Mouse (Mus musculus): ENCODE results near the gene Zfp213.
"Not testable (repeated sequence)": the region's sequence is repeated elsewhere in the genome, so short reads cannot be mapped to it uniquely, and the experiment has no call there.

The Zfp213 gene

GRCm38 (mm10) chr17:23543325-23543724 is 20.7 kb downstream of the Zfp213 start:
- DNase-seq = no peak

- DNase-seq = no peak
These were observed 21.2 kb downstream of the Zfp213 start for GRCm38 (mm10) chr17:23542835-23543234.

GRCm38 (mm10) chr17:23542004-23542720 is 21.9 kb downstream of the Zfp213 start:
- DNase-seq = no peak

DNA sequence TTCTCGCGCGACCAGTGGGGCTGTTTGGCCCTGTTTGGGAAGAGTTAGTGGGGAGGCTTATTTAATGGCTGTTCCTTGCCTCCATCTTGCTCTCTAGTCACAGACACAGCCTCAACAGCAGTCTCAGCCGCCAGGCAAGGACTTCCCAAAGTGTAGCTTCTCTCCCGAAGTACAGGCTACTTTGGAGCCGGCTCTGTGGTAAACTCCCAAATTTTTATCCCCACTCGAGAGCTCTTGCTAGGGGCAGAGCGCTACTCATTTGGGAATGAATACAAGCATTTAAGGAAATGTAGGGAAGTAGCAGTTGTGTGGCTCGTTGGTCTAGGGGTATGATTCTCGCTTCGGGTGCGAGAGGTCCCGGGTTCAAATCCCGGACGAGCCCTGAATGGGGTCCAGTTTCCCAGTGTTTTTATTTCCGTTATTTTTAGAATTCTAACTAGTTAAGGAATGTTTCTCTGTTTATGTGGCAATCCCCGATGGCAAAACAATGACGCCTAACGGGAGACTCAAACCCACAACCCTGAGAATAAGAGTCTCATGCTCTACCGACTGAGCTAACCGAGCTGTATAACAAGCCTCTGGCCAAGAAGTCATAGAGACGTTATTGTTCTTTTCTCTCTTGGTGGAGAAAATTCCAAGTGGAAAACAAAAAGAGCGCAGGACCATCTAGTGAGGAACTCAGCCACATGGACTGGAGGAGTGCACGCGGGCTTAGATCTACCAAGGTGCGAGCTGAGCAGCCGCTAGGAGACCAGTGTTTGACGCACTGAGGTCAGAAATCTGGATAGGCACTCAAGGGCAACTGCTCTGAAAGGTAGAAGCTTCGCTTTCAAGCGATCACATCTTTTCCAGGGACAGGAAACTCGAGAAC is 23.2 kb downstream of the Zfp213 start:
- no peak for DNase-seq

- no peak for DNase-seq
These were observed 23.9 kb downstream of the Zfp213 start for GRCm38 (mm10) chr17:23540106-23540505.

- DNase-seq = no peak
These were observed 24.4 kb downstream of the Zfp213 start for GRCm38 (mm10) chr17:23539608-23540007.

- no peak for DNase-seq
These were observed 25.6 kb downstream of the Zfp213 start for GRCm38 (mm10) chr17:23538299-23539015.

DNA sequence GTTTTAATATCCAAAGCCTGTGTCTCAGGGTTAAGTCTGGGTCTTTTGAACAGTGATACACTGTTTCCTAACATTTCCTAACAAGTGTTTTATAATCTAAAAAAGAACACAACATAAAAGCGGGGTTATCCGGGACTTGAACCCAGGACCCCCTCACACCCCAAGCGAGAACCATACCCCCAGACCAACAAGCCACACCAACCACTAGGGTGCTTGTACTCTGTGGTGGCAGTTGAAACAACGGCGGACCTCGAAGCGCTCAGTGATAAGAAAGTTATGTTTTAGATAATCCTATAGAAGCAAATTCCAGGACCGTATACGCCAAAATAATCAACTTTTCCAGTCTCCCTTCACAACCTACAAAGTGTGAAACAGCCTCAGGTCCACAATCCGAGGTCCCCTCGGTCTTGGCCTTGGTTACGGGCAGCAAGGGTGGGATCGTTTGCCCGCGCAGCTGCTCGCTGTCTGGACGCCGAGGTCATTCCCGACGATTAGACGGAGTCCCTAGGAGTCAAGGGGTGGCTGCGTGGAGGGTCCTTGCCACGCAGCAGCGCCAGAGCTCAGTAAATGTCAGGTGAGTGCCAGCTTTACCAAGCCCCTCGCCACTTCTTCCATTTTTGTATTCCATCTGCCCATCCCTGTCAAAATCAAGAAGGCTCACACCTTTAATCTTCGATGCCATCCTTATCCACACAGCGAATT is 26.3 kb downstream of the Zfp213 start:
- DNase-seq = no peak

DNA sequence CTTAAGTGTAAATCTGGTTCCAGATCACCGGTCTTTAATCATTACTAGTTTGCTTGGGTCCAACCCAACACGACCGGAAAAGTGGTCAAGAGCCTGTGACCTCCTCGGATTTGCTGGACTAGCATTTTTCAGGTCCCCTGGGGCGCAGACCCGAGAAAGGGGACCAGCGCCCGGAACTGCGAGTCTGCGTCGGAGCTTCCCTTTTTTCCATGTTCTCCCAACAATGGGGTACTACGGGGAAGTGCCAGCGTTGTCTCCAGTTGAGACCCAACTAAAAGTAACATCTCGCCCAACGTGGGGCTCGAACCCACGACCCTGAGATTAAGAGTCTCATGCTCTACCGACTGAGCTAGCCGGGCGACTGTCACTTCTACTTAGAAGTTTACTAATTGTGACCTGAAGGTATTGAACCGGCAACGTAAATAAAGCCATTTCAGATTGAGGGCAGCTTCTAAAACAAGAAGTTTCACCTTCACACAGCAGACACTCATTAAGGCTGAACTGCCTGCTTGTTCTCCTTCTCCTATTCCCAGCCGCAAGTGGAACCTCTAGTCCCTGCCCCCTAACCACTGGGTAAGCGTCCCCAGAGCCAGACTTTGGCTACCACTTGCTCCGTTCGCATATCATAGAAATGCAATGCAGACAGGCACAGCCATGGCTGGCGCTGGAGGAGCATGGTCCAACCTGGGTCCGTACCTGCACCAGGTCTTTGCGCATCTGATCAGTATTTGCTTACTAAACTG is 28.8 kb downstream of the Zfp213 start:
- DNase-seq = not testable (repeated sequence)

DNA sequence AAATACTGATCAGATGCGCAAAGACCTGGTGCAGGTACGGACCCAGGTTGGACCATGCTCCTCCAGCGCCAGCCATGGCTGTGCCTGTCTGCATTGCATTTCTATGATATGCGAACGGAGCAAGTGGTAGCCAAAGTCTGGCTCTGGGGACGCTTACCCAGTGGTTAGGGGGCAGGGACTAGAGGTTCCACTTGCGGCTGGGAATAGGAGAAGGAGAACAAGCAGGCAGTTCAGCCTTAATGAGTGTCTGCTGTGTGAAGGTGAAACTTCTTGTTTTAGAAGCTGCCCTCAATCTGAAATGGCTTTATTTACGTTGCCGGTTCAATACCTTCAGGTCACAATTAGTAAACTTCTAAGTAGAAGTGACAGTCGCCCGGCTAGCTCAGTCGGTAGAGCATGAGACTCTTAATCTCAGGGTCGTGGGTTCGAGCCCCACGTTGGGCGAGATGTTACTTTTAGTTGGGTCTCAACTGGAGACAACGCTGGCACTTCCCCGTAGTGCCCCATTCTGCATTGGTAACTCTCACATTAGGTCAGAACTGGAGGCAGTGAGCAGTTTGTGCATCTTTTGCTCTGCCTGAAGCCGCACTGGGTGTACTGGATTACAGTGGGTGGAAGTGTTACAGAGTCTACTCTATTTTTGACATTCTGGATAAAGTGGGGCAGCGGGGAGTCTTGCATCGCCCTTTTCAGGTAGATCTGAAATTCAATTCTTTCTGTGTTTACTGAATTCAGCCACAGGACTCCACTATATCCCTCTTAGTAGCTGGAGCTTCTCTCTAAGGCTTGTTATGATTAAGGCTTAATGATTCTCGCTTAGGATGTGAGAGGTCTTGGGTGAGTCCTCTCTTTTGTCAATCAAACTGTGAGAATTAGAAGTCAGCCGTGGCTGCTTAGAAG is 30.2 kb downstream of the Zfp213 start:
- DNase-seq = not testable (repeated sequence)

GRCm38 (mm10) chr17:23531408-23531807 is 32.6 kb downstream of the Zfp213 start:
- DNase-seq = not testable (repeated sequence)

GRCm38 (mm10) chr17:23522941-23523732 is 40.9 kb downstream of the Zfp213 start:
- not testable (repeated sequence) for DNase-seq

GRCm38 (mm10) chr17:23518701-23519423 is 45.2 kb downstream of the Zfp213 start:
- no peak for DNase-seq

All from thymus, adult 18-20 months (tissue).